Mouse (Mus musculus): ENCODE measurements around the gene Ucma.

The Ucma gene

DNA sequence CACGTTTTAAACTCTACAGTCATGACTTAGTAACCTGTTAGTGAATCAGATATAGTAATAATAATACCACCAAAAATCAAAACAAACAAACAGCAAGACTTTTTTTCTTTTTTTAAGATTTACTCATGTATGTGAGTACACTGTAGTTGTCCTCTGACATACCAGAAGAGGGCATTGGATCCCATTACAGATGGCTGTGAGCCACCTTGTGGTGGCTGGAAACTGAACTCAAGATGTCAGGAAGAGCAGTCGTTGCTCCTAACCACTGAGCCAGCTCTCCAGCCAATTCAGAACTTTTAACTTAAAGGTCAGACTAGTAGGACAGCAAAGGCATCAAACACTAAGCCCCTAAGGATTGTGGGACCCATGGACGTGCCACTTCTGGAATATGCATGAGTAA is 23.0 kb downstream of the Ucma start:
- in situ Hi-C loops (cut with MboI; ENCODE audit: low sequenced_read_pairs), result loop anchor here (10.0 kb wide), 1 partner anchor 84 kb away; the partner anchor contains the start of gene Phyh

DNA sequence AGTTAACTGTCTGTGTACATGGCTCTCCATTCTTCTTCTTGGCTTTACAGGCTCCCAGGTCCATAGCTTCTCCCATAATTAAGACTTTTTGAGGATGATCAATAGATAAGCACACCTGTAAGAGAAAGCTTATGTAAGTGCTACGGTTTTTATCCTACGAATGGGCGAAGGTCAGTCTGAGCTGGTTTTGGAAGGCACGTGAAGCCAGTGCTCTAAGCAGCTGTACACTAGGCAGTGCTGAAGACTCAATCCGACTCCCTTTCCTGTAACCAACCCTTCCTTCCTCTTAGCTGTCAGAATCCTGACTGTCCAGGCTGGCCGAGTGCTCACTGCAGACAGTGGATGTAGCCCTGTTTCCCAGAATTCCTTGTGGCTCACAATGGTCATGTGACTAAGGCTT is 25.3 kb downstream of the Ucma start:
- in situ Hi-C loops (cut with MboI; ENCODE audit: low sequenced_read_pairs), result no loop called here

DNA sequence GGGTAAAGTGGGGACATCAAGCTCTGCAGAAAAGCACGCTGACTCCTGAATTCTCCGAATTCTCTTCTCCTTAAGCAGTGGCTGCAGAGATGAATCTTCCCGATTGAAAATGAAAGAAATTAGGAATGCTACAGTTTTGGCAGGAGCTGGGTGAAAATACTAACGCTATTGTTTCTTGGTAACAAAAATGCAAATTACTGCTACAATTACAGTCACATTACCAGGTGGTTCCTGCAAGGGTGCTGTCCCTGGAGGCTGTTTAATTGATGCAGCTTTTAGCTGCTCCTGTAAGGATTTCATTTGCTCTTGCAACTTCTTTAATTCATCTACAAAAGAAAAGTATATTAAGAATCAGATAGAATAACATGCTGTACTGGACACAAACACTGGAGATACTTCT is 31.2 kb downstream of the Ucma start:
- in situ Hi-C loops (cut with MboI; ENCODE audit: low sequenced_read_pairs), result no loop called here

DNA sequence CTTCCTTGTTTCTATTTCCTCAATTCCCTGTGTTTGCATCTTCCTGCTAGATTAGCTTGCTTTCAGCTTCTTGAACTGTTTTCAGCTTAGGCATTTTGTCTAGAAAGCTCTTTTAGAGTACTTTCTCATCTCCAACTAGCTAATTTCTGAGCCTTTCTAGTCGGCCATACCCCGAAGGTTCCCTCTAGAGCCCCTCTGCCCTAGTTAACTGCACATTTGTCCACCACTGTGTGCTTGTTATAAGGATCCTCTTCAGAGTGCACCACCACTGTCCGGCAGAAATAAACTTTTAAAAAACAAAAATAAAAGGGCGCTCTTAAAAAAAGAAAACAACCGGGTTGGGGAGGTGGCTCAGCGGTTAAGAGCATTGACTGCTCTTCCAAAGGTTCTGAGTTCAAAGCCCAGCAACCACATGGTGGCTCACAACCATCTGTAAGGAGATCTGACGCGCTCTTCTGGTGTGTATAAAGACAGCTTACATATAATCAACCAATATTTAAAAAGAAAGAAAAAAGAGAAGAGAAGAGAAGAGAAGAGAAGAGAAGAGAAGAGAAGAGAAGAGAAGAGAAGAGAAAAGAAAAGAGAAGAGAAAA is 36.1 kb downstream of the Ucma start:
- in situ Hi-C loops (cut with MboI; ENCODE audit: low sequenced_read_pairs), result no loop called here

DNA sequence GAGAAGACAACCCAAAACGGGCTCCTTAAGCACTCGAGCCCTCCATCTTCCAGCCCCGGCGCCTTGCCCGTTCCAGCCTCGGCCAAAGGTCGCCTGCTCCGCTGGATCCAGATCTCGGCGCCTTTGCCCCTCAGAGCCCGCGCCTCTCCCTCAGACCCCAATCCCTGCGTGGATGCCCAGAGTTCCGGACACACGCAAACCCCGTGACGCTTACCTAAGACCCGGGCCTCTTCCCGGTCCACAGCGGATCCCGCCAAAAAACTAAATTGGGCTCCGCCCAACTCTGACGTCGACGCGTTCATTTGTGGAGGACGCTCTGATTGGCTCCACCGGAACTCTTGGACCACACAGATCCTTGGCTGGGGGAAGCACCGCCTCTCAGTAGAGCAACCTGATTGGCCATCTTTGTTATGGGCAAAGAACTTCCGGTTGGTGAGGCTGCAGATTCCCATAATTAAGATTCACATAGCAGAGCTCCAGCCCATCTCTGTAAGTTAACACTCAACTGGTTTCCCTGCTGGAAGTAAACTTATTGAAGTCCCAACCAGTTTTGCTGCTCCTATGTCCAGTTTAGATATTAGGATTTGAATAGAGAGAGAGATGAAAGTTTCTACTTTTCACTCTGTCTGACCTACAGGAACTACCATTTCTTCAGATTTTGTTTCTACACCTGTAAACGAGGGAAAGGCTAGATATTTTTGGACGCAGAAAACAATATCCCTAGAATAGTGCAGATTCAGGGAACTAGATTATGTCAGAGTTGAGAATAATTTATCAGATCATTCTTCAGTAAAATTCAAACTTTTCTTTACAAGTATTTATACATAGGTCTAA is 36.8 kb downstream of the Ucma start, which contains the start of gene Mcm10:
Gene Mcm10, minus strand, starts transcription at position 301 of the 834 bp plus-strand sequence.
- in situ Hi-C loops (cut with MboI; ENCODE audit: low sequenced_read_pairs), result no loop called here

DNA sequence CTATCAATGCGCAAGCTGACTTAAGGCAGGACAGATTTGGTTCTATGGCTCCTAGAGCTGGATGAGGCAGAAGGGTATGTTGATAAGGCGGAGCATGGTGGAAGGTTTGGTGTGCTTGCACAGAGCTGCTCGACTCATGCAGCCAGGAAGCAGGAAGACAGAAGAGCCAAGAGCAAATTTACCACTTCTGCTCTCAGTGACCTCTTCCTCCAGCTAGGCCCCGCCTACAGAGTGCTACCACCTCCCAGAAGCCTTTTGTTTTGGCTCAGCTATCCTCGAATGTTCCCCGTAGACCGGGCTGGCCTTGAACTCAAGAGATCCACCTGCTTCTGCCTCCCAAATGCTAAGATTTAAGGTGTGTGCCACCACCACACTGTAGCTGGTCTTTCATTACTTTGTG is 38.7 kb downstream of the Ucma start:
- in situ Hi-C loops (cut with MboI; ENCODE audit: low sequenced_read_pairs), result no loop called here

DNA sequence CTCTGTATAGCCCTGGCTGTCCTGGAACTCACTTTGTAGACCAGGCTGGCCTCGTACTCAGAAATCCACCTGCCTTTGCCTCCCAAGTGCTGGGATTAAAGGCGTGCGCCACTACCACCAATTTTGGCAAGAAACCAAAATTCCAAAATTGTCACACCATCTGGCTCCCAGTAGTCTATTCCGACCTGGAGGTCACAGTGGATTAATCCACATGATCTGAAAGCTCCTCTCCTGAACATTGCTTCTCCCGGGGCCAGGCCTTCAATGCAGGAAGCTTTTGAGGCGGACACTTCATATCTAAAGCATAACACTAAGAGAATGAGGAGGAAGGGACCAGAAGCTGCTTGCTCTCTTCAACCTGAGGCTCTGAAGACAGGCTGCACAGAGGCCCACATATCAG is 39.6 kb downstream of the Ucma start:
- in situ Hi-C loops (cut with MboI; ENCODE audit: low sequenced_read_pairs), result no loop called here

DNA sequence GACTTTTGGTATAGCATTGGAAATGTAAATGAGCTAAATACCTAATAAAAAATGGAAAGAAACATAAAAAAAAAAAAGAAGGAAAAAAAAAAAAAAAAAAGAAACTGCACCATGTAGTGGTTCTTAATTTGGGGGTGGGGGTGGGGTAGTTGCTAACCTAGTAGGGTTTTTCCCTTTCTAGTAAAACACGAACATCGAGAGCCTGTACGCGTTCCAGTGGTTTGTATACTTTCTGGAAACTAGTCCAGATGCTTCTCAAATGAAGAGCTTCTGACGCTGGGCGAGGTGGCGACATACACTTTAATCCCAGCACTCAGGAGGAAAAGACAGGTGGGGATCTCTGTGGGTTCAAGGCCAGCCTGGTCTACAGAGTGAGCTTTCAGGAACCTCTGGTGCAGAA is 41.0 kb downstream of the Ucma start:
- in situ Hi-C loops (cut with MboI; ENCODE audit: low sequenced_read_pairs), result no loop called here

DNA sequence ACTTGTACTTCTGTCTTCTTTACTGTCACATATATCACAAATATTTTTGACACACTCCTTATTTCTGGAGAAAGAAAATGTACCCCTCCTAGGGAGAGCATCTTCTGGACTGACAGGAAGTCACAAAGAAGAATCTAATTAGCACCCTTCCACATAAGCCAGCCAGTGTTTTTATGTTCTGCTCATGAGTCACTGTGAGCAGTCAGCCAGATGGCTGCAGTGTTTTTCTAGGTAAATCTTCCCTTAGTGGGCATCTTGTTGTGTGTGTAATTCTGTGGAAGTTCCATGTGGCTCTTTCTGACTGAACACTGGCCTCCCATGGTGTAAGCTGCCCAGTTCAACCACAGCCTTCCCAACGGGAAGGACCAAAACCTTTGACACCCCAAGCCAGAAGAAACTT is 43.8 kb downstream of the Ucma start:
- in situ Hi-C loops (cut with MboI; ENCODE audit: low sequenced_read_pairs), result no loop called here

DNA sequence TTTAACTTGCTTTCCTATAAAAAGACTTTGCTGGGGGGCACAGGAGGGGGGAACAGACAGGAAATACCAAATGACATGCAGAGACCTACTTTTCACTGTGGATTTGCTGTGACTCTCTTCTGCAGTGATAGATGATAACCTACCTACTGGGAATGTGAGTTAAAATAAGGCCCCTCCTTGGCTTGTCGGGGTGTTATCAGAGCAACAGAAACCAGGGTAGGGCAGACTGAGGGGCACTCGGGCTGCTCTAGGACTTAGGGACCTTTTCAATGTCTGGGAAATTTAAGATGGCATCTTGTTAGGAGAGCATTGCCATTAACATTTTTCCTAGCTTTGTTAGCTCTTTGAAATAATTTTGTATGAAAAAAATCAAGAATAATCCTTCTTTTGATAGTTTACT is 47.4 kb downstream of the Ucma start:
- in situ Hi-C loops (cut with MboI; ENCODE audit: low sequenced_read_pairs), result no loop called here

DNA sequence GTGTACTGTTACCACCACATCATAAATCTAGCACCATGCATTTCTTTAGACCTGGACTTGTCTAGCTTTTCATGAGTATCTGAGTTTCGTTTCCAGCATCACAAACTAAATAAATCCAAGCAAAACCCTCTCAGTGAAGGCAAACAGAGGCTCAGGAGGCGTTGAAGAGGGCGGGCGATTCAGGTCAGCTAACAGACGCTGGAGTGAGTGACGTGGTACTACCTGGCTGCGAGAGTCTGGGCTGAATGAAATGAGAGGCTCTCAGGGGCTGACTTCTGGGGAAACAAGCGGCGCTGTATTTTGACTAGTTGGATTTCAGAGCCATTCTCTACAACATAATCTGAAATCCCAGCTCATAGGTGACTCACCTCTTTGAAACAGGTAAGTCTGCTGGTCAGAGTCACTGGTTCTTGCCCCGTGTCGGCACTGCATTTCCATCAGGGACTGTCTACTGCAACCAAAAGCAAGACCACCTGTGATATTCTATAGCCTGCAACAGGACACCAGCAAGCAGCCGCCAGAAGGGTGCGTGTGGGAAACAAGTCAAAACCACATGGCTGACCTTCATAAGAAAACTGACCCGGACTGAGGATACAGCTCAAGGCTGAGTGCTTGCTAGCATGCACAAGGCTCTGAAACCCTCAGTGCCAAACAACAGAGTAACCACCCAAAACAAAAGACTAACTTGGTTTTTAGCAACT is 47.9 kb downstream of the Ucma start:
- in situ Hi-C loops (cut with MboI; ENCODE audit: low sequenced_read_pairs), result no loop called here

DNA sequence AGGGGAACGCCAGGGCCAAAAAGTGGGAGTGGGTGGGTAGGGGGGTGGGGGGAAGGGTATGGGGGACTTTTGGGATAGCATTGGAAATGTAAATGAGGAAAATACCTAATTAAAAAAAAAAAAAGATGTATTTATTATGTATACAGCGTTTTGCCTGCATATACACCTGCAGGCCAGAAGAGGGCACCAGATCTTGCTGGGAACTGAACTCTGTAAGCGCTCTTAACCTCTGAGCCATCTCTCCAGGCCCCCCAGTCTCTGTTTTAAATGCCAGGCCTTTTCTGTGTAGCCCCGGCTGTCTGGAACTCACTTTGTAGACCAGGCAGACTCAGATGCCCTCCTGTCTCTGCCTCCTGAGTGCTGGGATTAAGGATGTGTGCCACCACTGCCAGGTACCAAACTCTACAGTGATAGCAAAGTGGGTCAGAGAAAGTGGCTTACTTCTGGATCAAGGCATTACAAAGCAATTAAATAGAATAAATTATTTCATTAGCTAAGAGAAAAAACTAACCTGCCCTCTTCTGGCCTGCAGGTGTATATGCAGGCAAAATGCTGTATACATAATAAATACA is 49.3 kb downstream of the Ucma start:
- in situ Hi-C loops (cut with MboI; ENCODE audit: low sequenced_read_pairs), result no loop called here

DNA sequence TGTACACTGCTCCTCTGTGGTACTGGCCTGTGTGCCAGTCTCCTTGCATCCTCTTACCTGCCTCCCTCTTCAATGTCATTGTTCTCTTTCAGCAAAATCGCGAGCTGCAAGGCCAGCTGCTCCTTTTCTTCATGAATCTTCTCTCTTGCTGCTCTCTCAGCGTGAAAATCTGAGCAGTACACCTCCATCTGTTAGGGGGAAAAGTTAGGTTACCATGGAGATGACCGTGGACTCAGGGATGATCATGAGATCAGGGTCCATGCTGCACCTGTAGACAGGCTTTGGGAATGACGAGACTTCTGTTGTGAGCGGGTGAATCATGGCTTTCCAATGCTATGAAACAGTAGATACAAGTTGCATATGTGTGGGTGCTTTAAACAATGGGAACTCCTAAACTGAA is 51.1 kb downstream of the Ucma start:
- in situ Hi-C loops (cut with MboI; ENCODE audit: low sequenced_read_pairs), result no loop called here

DNA sequence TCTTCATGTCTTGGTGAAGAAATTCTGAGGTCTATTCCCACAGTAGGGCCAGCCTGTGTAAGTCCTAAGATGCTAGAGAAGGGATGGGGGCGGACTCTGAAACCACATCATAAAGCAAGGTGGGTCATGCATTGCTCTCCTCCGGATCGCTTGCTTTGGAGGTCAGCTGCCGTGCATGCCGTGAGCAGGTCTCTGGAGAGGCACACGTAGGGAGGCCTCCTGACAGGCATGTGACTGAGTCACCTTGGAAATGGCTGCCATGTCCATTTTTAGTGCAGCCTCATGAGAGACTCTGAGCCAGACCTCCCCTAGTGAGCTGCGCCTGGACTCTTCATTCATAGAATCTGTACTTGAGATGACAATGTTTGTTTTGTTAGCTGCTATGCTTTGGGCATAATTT is 52.1 kb downstream of the Ucma start:
- in situ Hi-C loops (cut with MboI; ENCODE audit: low sequenced_read_pairs), result no loop called here

DNA sequence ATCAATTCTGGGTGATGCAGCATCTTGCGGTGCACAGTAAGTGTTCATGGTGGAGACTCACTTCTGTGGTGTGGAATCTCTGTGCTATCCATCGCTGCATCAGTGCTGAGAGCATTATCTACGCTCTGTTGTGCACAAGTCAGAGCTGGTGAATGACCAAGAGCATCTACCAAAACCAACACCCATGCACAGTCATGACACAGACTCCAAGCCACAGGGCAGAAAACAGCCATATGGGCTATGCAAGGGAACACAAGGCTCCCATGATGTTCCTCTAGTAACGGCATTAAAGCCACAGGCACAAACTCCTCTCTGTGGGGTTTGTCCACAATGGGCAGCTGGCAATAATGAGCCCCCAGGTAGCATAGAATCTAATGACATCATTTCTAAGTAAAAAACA is 53.9 kb downstream of the Ucma start:
- in situ Hi-C loops (cut with MboI; ENCODE audit: low sequenced_read_pairs), result no loop called here

DNA sequence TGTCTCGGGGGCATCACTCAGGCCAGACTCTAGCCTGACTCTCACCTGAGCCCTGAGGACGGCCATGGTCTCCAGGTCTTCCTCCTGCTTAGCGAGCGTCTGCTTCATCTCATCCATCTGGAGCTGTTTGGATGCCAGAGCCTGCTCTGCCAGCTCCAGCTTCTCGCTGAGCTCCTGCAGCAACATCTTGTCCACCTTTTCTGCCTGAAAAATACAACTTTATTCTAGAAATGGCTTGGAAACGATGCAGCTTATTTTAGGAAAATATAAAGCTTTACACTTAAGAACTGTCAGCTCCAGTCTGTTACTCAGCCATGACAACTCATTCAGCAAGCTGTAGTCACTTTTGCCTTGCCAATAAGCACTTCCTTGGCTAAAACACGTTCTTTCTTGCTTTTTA is 55.3 kb downstream of the Ucma start:
- in situ Hi-C loops (cut with MboI; ENCODE audit: low sequenced_read_pairs), result no loop called here

DNA sequence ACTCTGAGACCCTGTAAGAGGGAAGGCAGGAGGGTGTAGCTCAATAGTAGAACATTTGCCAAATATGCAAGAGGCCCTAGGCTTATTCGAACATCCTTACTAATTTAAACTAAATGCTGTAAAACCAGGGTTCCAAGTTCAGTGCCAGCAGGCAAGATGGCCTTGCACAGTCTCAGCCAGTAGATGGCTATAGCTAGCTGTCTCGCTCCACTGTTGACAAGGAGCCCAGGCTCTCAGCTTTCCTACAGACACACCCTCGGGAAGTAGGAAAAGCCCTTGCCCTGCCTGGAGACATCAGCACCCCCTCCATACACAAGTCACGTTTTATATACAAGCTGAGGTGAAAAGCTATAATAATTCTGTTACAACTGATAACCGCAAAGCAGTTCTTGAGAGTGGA is 56.7 kb downstream of the Ucma start:
- in situ Hi-C loops (cut with MboI; ENCODE audit: low sequenced_read_pairs), result no loop called here

DNA sequence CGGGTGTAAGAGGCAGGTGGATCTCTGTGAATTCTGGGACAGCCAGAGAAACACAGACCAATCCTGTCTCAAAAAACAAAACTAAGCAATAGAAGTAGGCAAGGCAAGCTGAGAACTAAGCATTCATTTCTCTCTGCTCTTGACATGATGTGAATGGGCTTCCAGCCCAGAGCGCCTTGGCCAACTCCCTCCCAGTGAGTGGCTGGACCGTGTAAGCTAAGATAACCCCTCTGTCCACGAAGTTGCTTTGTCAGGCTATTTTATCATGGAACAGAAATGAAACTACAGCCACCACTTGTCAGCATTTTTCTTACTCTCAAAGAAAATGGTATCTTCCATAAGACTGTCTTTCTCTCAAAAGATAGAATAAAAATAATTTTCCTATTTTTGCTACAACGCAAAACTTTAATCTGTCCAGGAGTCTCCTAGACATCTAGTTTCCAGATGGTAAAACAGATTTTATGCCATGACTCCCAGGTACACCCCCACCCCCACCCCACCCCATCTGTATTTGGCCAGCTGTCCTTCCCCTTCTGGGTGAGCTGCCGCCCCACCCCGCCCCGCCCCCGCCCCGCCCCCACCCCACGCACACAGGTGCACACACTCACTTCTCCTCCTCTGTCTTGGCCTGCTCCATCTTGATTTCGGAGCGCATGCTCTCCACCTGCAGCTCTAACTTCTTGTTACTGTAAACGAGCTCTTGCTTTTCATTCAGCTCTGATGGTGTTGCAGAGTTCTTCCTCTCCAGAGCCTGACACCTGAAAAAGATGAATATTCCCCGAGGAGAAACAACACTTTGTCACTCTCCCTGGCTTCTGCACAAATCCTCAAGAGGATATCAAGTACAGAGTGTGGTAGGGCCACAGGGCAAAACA is 57.9 kb downstream of the Ucma start:
- in situ Hi-C loops (cut with MboI; ENCODE audit: low sequenced_read_pairs), result no loop called here

DNA sequence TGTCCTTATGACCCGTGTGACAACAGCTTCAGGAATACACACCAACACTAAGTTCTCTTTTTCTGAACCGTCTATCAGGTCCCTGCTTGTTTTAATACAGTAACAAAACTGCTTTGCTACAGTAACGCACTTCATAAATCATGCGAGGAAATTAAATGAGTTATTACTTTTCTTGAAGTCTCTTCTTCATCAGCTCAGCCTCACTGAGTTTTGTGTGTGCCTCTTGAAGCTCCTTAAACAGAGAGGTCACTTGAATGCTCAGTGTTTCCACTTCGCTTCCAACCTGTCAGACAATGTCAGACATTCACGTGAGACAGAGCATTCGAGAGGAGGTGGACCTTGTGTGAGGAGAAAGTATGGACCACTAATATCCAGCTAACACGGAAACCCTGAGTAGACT is 58.9 kb downstream of the Ucma start:
- in situ Hi-C loops (cut with MboI; ENCODE audit: low sequenced_read_pairs), result no loop called here

DNA sequence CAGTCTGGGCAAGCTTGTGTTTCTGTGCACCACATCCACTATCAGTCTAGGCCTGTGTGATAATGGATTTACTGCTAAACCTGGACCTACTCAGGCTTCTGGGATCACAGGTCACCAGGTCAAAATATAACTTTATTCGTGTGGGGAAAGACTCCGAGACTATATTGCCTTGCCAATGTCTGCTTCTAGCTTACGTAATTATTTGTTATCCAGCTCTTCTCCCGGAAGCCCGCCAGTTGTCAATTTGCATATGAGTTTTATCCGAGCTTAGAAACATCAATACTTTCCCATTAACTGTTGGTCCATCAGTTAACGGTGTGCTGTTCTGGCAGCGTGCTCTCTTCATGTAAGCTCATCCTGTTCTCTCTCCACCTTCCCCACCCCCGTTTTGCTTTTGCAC is 59.3 kb downstream of the Ucma start:
- in situ Hi-C loops (cut with MboI; ENCODE audit: low sequenced_read_pairs), result no loop called here

All from CH12F3 (cell line).